Mouse (Mus musculus): ENCODE data around the gene Zc3h12c. TPM values are rescaled to one million over a fixed set of nuclear protein-coding genes. Genes with fewer than 3 reads are reported as not detected.
A peak's percentile ranks its signal among the peaks of the same experiment; 100 is the strongest.

The Zc3h12c gene
- total and polyA plus RNA-seq, 2 experiments from 2014 or later: 3.5 to 10.8 TPM

DNA sequence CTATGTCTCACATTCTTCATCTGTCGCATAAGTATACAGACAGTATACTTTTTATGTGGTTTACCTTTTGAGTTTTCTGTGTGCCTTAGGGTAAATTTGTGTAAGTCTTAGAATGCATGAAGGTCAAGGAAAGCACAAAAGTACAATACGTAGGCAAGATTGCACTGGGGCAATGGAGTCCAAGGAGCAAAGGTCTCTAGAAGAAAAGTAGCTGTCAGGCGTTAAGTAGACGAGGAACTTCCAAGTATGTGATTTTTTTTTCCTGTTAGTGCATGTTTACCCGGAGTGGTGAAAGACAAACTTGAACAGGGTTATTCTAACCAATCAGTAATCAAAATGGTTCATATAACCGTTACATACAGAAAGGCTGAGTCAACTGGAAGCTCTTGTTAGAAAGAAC is 12.5 kb upstream of the Zc3h12c start:
- Histone ChIP-seq H3K4me1 (ENCODE audit: insufficient read depth, low read length) (no peaks in the 10 kb centered on the region), H3K4me3 (ENCODE audit: low read length) (no peak overlapping the region), H3K4me2 (ENCODE audit: low read depth, low read length) (no peak overlapping the region), H3K27me3 (ENCODE audit: insufficient read depth, low read length) (no peaks in the 10 kb centered on the region), H3K9me3 (ENCODE audit: low read length) (no peaks in the 10 kb centered on the region), H3K36me3 (ENCODE audit: insufficient read depth, low read length) (no peaks in the 10 kb centered on the region), H3K27ac (no peak overlapping the region), H3K9ac (replicated peaks; ENCODE audit: low read length) (no peak overlapping the region)
- no peak for DNase-seq (ENCODE audit: low spot score)
- 89% methylated on average over 6 of the region's 6 CpGs for WGBS
- TF ChIP-seq CTCF (IDR thresholded peaks at IDR 0.05; ENCODE audit: low read depth): no peak
- ATAC-seq: no peak

DNA sequence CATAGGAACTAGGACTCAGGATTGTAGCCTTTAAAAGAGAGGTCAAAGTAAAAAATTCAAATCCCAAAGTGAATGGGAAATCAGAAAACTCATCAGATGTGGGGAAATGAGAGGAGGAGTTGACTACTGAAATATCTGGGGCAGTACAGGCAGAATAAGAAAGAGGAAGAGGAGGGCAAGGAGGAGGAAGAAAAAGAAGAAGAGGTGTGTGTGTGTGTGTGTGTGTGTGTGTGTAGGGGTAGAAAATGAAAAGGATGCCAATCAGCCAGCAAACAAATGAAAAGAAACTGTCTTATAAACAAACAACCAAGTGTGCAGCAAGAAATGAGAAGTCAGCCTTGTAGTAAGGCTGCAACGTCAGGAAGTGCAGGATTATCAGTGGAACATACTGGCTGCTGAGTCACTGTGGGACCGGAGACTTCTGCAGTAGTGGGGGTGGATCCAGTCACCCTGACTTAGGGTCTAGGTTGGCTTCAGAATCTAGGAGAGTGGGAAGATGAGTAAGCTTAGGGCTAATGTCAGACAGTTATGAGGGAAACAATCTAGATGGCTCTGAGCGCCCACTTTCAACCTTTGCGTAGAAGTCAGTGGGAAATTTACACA is 7.0 kb upstream of the Zc3h12c start:
- 88% methylated on average over 4 of the region's 4 CpGs for WGBS
- Histone ChIP-seq H3K36me3 (ENCODE audit: insufficient read depth, low read length) (no peaks in the 10 kb centered on the region), H3K9me3 (ENCODE audit: low read length) (no peaks in the 10 kb centered on the region), H3K4me2 (ENCODE audit: low read depth, low read length) (no peak overlapping the region), H3K4me1 (ENCODE audit: insufficient read depth, low read length) (no peaks in the 10 kb centered on the region), H3K4me3 (ENCODE audit: low read length) (no peak overlapping the region), H3K9ac (replicated peaks; ENCODE audit: low read length) (no peak overlapping the region), H3K27me3 (ENCODE audit: insufficient read depth, low read length) (no peaks in the 10 kb centered on the region), H3K27ac (no peak overlapping the region)
- DNase-seq (ENCODE audit: low spot score): no peak
- ATAC-seq: no peak
- TF ChIP-seq CTCF (IDR thresholded peaks at IDR 0.05; ENCODE audit: low read depth): no peak

DNA sequence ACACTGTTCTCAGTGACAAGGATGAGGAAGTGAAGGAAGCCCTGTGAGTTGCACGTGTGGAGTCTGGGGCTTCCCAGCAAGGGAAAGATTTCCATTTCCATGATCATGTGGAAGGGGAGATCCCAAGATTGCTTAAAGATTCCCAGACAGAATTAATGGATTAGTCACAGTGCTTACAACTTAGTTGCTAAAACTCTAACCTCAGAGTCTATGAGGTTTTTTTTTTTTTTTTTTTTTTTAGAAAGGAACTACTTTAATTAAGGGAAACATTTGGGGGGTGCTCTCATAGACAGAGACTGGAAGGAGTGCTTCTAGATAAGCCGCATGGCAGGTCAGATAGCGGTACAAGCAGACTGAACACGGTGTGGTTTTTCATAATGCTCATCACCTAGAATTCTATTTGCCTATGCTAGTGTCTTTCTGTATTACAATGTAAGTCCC is 6.3 kb upstream of the Zc3h12c start:
- no peak for ATAC-seq
- H3K27me3 ChIP-seq (ENCODE audit: insufficient read depth, low read length): no peaks in the 10 kb centered on the region
- H3K36me3 ChIP-seq (ENCODE audit: insufficient read depth, low read length): no peaks in the 10 kb centered on the region
- H3K27ac ChIP-seq: no peak overlapping the region
- H3K4me2 ChIP-seq (ENCODE audit: low read depth, low read length): no peak overlapping the region
- no peak overlapping the region for H3K9ac ChIP-seq (replicated peaks; ENCODE audit: low read length)
- H3K4me3 ChIP-seq (ENCODE audit: low read length): no peak overlapping the region
- TF ChIP-seq CTCF (IDR thresholded peaks at IDR 0.05; ENCODE audit: low read depth): no peak
- 86% methylated on average over 4 of the region's 4 CpGs for WGBS
- H3K4me1 ChIP-seq (ENCODE audit: insufficient read depth, low read length): no peaks in the 10 kb centered on the region
- DNase-seq (ENCODE audit: low spot score): no peak
- H3K9me3 ChIP-seq (ENCODE audit: low read length): no peaks in the 10 kb centered on the region

DNA sequence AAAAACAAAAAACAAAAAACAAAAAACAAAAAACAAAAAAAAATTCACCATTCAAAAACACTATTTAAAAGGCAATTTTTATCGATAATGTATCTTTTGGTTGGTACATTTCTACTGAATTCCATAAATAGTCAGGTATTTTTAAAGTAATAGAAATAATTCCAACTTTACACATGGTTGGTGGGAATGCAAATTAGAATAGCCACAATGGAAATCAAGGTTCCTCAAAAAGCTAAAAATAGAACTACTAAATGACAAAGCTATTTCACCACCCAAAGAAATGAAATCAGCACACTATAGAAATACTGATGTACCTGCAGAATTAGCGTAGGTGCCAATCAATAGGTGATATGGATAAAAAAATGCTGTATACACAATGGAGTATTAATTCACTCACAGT is 5.6 kb upstream of the Zc3h12c start:
- no peak for DNase-seq (ENCODE audit: low spot score)
- 97% methylated on average over 2 of the region's 2 CpGs for WGBS
- no peak overlapping the region for H3K9ac ChIP-seq (replicated peaks; ENCODE audit: low read length)
- TF ChIP-seq CTCF (IDR thresholded peaks at IDR 0.05; ENCODE audit: low read depth): no peak
- no peak overlapping the region for H3K27ac ChIP-seq
- no peak overlapping the region for H3K4me3 ChIP-seq (ENCODE audit: low read length)
- no peaks in the 10 kb centered on the region for H3K4me1 ChIP-seq (ENCODE audit: insufficient read depth, low read length)
- ATAC-seq: no peak
- no peaks in the 10 kb centered on the region for H3K36me3 ChIP-seq (ENCODE audit: insufficient read depth, low read length)
- no peak overlapping the region for H3K4me2 ChIP-seq (ENCODE audit: low read depth, low read length)
- H3K9me3 ChIP-seq (ENCODE audit: low read length): no peaks in the 10 kb centered on the region
- no peaks in the 10 kb centered on the region for H3K27me3 ChIP-seq (ENCODE audit: insufficient read depth, low read length)

DNA sequence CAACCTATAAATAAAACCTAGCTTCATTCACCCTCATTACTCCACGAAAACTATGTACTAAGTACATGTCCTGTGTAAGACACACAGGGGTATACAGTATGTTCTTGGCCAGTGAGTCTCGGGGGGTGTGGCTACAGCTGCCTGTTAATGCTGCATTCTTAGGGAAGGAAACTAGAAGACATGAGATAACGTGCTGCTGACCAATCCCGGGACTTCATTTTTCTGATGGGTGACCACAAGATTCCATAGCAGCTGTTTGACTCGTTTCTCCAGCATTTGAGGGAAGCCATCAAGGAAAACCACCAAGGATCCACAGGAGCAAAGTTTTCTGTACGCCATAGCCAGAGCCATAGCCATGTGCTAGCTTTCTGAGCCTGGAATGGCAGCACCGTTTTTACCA is 4.2 kb upstream of the Zc3h12c start:
- Histone ChIP-seq H3K4me2 (ENCODE audit: low read depth, low read length) (no peak overlapping the region), H3K4me1 (ENCODE audit: insufficient read depth, low read length) (no peaks in the 10 kb centered on the region), H3K4me3 (ENCODE audit: low read length) (no peak overlapping the region), H3K27ac (no peak overlapping the region), H3K9me3 (ENCODE audit: low read length) (no peaks in the 10 kb centered on the region), H3K27me3 (ENCODE audit: insufficient read depth, low read length) (no peaks in the 10 kb centered on the region), H3K36me3 (ENCODE audit: insufficient read depth, low read length) (no peaks in the 10 kb centered on the region), H3K9ac (replicated peaks; ENCODE audit: low read length) (no peak overlapping the region)
- no peak for ATAC-seq
- 72% methylated on average over 7 of the region's 7 CpGs for WGBS
- no peak for TF ChIP-seq CTCF (IDR thresholded peaks at IDR 0.05; ENCODE audit: low read depth)
- DNase-seq (ENCODE audit: low spot score): no peak

DNA sequence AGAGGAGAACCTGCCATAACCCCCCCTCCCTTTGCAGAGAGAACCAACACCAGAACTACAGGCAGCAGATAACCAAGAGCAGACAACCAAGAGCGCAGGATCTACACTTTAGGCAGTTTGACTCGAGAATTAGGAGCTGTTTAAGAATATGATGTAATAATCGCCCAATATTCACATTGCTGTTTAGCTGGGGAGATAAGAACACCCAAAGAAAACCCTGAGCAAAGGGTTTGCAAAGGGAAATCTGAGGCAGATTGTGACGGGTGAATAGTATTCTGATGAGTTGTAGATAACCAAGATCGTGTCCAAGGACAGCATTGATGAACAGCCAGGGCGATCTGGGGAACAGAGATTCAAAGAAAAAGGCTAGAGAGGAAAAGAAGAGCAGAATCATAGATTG is 2.3 kb upstream of the Zc3h12c start:
- WGBS: 90% methylated on average over 6 of the region's 6 CpGs

DNA sequence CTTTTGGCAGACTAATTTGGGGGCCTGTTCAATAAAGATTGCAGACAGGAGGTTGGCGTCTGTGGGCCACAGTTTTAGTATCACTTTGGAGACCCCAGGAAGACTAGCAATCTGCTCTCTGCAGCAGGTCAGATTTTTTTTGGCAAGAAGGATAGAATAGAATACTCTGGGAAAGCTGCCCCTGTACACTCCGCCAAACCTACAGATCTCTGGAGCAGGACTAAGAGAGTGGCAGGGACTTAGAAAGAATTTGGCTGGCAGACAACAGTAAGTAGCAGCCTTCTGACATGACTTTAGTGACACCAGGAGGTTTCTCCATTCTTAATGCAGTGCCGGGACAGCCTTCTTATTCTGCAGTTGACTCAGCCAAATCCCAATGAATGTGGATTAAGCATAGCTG is 1.8 kb upstream of the Zc3h12c start:
- H3K36me3 ChIP-seq (ENCODE audit: insufficient read depth, low read length): no peaks in the 10 kb centered on the region
- WGBS: 50% methylated on average over 3 of the region's 3 CpGs
- H3K4me2 ChIP-seq (ENCODE audit: low read depth, low read length): no peak overlapping the region
- peaks cover 3% of the 10 kb centered on the region for H3K4me1 ChIP-seq (ENCODE audit: insufficient read depth, low read length)
- ATAC-seq (no peak), DNase-seq (ENCODE audit: low spot score) (peak; percentile 33)
- no peak overlapping the region for H3K27ac ChIP-seq
- H3K4me3 ChIP-seq (ENCODE audit: low read length): no peak overlapping the region
- TF ChIP-seq CTCF (IDR thresholded peaks at IDR 0.05; ENCODE audit: low read depth): no peak
- H3K9ac ChIP-seq (replicated peaks; ENCODE audit: low read length): no peak overlapping the region
- no peaks in the 10 kb centered on the region for H3K27me3 ChIP-seq (ENCODE audit: insufficient read depth, low read length)
- H3K9me3 ChIP-seq (ENCODE audit: low read length): no peaks in the 10 kb centered on the region

More for the DNA sequence above, 2.3 kb upstream of the Zc3h12c start:
- DNase-seq (ENCODE audit: low spot score) (no peak), ATAC-seq (no peak)
- H3K9me3 ChIP-seq (ENCODE audit: low read length): no peaks in the 10 kb centered on the region
- peaks cover 3% of the 10 kb centered on the region for H3K4me1 ChIP-seq (ENCODE audit: insufficient read depth, low read length)
- TF ChIP-seq CTCF (IDR thresholded peaks at IDR 0.05; ENCODE audit: low read depth): no peak
- H3K27me3 ChIP-seq (ENCODE audit: insufficient read depth, low read length): no peaks in the 10 kb centered on the region
- H3K36me3 ChIP-seq (ENCODE audit: insufficient read depth, low read length): no peaks in the 10 kb centered on the region
- no peak overlapping the region for H3K9ac ChIP-seq (replicated peaks; ENCODE audit: low read length)
- H3K4me2 ChIP-seq (ENCODE audit: low read depth, low read length): no peak overlapping the region
- H3K4me3 ChIP-seq (ENCODE audit: low read length): no peak overlapping the region
- no peak overlapping the region for H3K27ac ChIP-seq
